Mouse (Mus musculus): Measurements from ENCODE around the gene Epdr1. TPM values are rescaled to one million over a fixed set of nuclear protein-coding genes. Genes with fewer than 3 reads are reported as not detected.
"Not testable (repeated sequence)": the region's sequence is repeated elsewhere in the genome, so short reads cannot be mapped to it uniquely, and the experiment has no call there.

Gene Epdr1
- polyA plus RNA-seq, 1 experiment from 2014 or later = 25.3 TPM

- no peak overlapping the region for H3K4me3 ChIP-seq (ENCODE audit: low read depth, low read length)
- no peak overlapping the region for H3K27ac ChIP-seq (ENCODE audit: low read length)
- 92% methylated on average over 3 of the region's 3 CpGs for WGBS
- H3K36me3 ChIP-seq (ENCODE audit: control insufficient read depth, insufficient read depth, low read length) = 0 out of 2 replicates have a peak, but pooled peaks cover 2% of the 10 kb centered on the region
- no peaks in the 10 kb centered on the region for H3K9me3 ChIP-seq (replicated peaks; ENCODE audit: control insufficient read depth, low read length, poor library complexity, severe bottlenecking)
- H3K9ac ChIP-seq (ENCODE audit: low read depth, low read length) = no peak overlapping the region
- H3K27me3 ChIP-seq (ENCODE audit: control insufficient read depth, insufficient read depth, low read depth, low read length) = no peaks in the 10 kb centered on the region
- H3K4me1 ChIP-seq (ENCODE audit: control insufficient read depth, insufficient read depth, low read length) = no peaks in the 10 kb centered on the region
- no peak overlapping the region for H3K4me2 ChIP-seq (ENCODE audit: low read length)
- no peak for ATAC-seq
These were observed 28.5 kb downstream of the Epdr1 start for GRCm38 (mm10) chr13:19590996-19591759.

- Histone ChIP-seq H3K4me3 (ENCODE audit: low read depth, low read length) (no peak overlapping the region), H3K36me3 (ENCODE audit: control insufficient read depth, insufficient read depth, low read length) (no peaks in the 10 kb centered on the region), H3K9me3 (replicated peaks; ENCODE audit: control insufficient read depth, low read length, poor library complexity, severe bottlenecking) (no peaks in the 10 kb centered on the region), H3K27ac (ENCODE audit: low read length) (no peak overlapping the region), H3K27me3 (ENCODE audit: control insufficient read depth, insufficient read depth, low read depth, low read length) (no peaks in the 10 kb centered on the region), H3K4me2 (ENCODE audit: low read length) (no peak overlapping the region), H3K9ac (ENCODE audit: low read depth, low read length) (no peak overlapping the region), H3K4me1 (ENCODE audit: control insufficient read depth, insufficient read depth, low read length) (no peaks in the 10 kb centered on the region)
- 90% methylated on average over 3 of the region's 3 CpGs for WGBS
- ATAC-seq = no peak
These were observed 43.8 kb downstream of the Epdr1 start for GRCm38 (mm10) chr13:19575947-19576346.

GRCm38 (mm10) chr13:19574723-19575122 is 45.0 kb downstream of the Epdr1 start:
- not testable (repeated sequence) for ATAC-seq; H3K4me2 ChIP-seq (ENCODE audit: low read length); H3K4me1 ChIP-seq (ENCODE audit: control insufficient read depth, insufficient read depth, low read length); H3K36me3 ChIP-seq (ENCODE audit: control insufficient read depth, insufficient read depth, low read length); H3K27ac ChIP-seq (ENCODE audit: low read length); H3K9ac ChIP-seq (ENCODE audit: low read depth, low read length); H3K27me3 ChIP-seq (ENCODE audit: control insufficient read depth, insufficient read depth, low read depth, low read length); H3K4me3 ChIP-seq (ENCODE audit: low read depth, low read length); H3K9me3 ChIP-seq (replicated peaks; ENCODE audit: control insufficient read depth, low read length, poor library complexity, severe bottlenecking)
- 93% methylated on average over 2 of the region's 2 CpGs for WGBS

- H3K4me3 ChIP-seq (ENCODE audit: low read depth, low read length); H3K27ac ChIP-seq (ENCODE audit: low read length); ATAC-seq; H3K9me3 ChIP-seq (replicated peaks; ENCODE audit: control insufficient read depth, low read length, poor library complexity, severe bottlenecking); H3K4me2 ChIP-seq (ENCODE audit: low read length); H3K4me1 ChIP-seq (ENCODE audit: control insufficient read depth, insufficient read depth, low read length); H3K9ac ChIP-seq (ENCODE audit: low read depth, low read length); H3K36me3 ChIP-seq (ENCODE audit: control insufficient read depth, insufficient read depth, low read length); H3K27me3 ChIP-seq (ENCODE audit: control insufficient read depth, insufficient read depth, low read depth, low read length): not testable (repeated sequence)
These were observed 49.6 kb downstream of the Epdr1 start for GRCm38 (mm10) chr13:19570166-19570565.

- no peak overlapping the region for H3K4me3 ChIP-seq (ENCODE audit: low read depth, low read length)
- H3K27ac ChIP-seq (ENCODE audit: low read length) = no peak overlapping the region
- no peaks in the 10 kb centered on the region for H3K4me1 ChIP-seq (ENCODE audit: control insufficient read depth, insufficient read depth, low read length)
- no peaks in the 10 kb centered on the region for H3K9me3 ChIP-seq (replicated peaks; ENCODE audit: control insufficient read depth, low read length, poor library complexity, severe bottlenecking)
- H3K4me2 ChIP-seq (ENCODE audit: low read length) = no peak overlapping the region
- H3K36me3 ChIP-seq (ENCODE audit: control insufficient read depth, insufficient read depth, low read length) = no peaks in the 10 kb centered on the region
- H3K9ac ChIP-seq (ENCODE audit: low read depth, low read length) = no peak overlapping the region
- no peaks in the 10 kb centered on the region for H3K27me3 ChIP-seq (ENCODE audit: control insufficient read depth, insufficient read depth, low read depth, low read length)
- WGBS = 100% methylated on average over 1 of the region's 1 CpGs
- ATAC-seq = no peak
These were observed 57.2 kb downstream of the Epdr1 start for GRCm38 (mm10) chr13:19562510-19562909.

GRCm38 (mm10) chr13:19555391-19555790 is 64.3 kb downstream of the Epdr1 start:
- H3K4me3 ChIP-seq (ENCODE audit: low read depth, low read length) = no peak overlapping the region
- no peaks in the 10 kb centered on the region for H3K27me3 ChIP-seq (ENCODE audit: control insufficient read depth, insufficient read depth, low read depth, low read length)
- 92% methylated on average over 4 of the region's 4 CpGs for WGBS
- no peaks in the 10 kb centered on the region for H3K4me1 ChIP-seq (ENCODE audit: control insufficient read depth, insufficient read depth, low read length)
- H3K4me2 ChIP-seq (ENCODE audit: low read length) = no peak overlapping the region
- H3K9me3 ChIP-seq (replicated peaks; ENCODE audit: control insufficient read depth, low read length, poor library complexity, severe bottlenecking) = no peaks in the 10 kb centered on the region
- no peaks in the 10 kb centered on the region for H3K36me3 ChIP-seq (ENCODE audit: control insufficient read depth, insufficient read depth, low read length)
- no peak for ATAC-seq
- H3K27ac ChIP-seq (ENCODE audit: low read length) = no peak overlapping the region
- H3K9ac ChIP-seq (ENCODE audit: low read depth, low read length) = no peak overlapping the region

Other genes with a start within 250 kb of the Epdr1 start
- 223 and 230 TPM in 2 replicates for gene Stard3nl, start 224.1 kb downstream of the Epdr1 start, polyA plus RNA-seq (2015; fragmentation: Nextera tagmentation; extraction: Ambion mirVana)
- gene Sfrp4, start 3.2 kb upstream of the Epdr1 start, polyA plus RNA-seq (2015; fragmentation: Nextera tagmentation; extraction: Ambion mirVana) = 3.9 and 4.4 TPM in 2 replicates
- 0.18 TPM in 1 of 2 replicates, not detected in the other for gene Nme8, start 77.9 kb upstream of the Epdr1 start, polyA plus RNA-seq (2015; fragmentation: Nextera tagmentation; extraction: Ambion mirVana)
- 0.19 TPM in 1 of 2 replicates, not detected in the other for gene Gpr141, start 204.3 kb upstream of the Epdr1 start, polyA plus RNA-seq (2015; fragmentation: Nextera tagmentation; extraction: Ambion mirVana)